Mouse (Mus musculus) bone marrow macrophage, adult 2 months (primary cell): ENCODE measurements at regions not wholly inside any gene's neighbourhood (a gene's known extent, or its start where the extent isn't known, plus 50 kb on each side); places are given as distances from the start of the nearest gene placed in this dataset.
A peak's percentile ranks its signal among the peaks of the same experiment; 100 is the strongest.

Source experiments
- H3K27ac ChIP-seq: 2 replicates; pipeline ENCODE4 v1.5.1; 2012; ENCODE audit warnings: low read depth, low read length; ENCODE audit not compliant: insufficient read depth
- H3K4me1 ChIP-seq: 2 replicates; pipeline ENCODE4 v1.6.1; 2012; ENCODE audit warnings: low read length; ENCODE audit not compliant: control insufficient read depth, insufficient read depth
- H3K4me3 ChIP-seq: 2 replicates; pipeline ENCODE4 v1.5.1; 2012; ENCODE audit warnings: mild to moderate bottlenecking, low read length, moderate library complexity; ENCODE audit not compliant: insufficient read depth
- CTCF ChIP-seq: IDR thresholded peaks from 2 replicates; pipeline ENCODE4 v1.5.1; 2012; ENCODE audit warnings: low read depth, mild to moderate bottlenecking, low read length, moderate library complexity
- POLR2A ChIP-seq: IDR thresholded peaks from 2 replicates; pipeline ENCODE4 v1.6.1; 2012; ENCODE audit warnings: mild to moderate bottlenecking, low read depth, low read length, borderline replicate concordance

DNA sequence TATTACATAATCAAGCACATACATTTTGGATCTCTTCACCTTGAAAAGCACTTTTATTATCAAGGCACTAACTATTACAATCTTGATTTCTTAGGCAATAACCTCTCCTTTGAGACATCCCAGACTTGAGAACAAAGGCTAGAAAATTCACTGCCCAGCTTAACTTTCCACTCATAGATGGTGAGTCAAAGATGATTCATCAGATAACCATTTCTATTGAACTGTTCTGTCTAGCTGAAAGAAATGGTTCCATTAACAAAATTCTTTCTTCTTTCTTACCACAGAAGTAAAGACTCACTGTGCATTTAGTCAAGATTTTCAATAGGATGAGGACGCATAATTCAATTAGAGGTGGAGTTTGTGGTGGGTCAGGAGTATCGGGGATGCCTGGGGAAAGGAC, 98.0 kb downstream of the Erv3 start:
- TF ChIP-seq CTCF: no peak
- Histone ChIP-seq H3K4me1 (peaks cover 3% of the 10 kb centered on the region; the same call in 1 of the 2 replicates), H3K27ac (no peak overlapping the region), H3K4me3 (no peak overlapping the region)

DNA sequence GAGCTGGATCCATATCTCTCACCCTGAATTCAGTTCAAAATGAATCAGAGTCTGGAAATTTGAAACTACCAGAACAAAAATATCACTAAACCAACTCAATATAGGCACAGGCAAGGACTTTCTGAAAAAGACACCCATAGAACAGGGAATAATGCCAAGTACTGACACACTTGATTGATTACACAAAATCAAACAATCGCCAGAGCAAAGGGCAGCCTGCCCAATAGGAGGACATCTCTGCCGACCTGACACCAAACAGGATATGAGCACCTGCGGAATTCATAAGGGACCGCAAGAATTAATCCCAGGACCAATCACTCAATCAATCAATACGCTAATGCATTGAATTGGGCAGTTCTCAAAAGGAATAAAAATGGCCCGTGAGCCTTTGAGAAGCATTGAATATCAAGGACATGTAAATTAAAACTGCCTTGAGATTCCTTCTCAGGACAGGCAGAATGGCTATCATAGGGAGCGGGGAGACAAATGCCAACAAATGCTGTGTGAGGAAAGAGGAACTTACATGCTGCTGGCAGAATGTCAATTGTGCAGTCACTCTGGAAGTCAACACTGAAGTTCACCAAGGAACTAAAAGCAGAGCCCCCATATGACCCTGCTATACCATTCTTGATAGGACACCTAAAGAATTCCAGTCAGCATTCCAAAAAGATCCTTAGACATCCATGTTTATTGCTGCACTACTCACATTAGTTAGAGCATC, 102.2 kb downstream of the Erv3 start:
- Histone ChIP-seq H3K4me3 (no peak overlapping the region), H3K27ac (peak overlapping the region; percentile 17; the same call in 1 of the 2 replicates), H3K4me1 (peaks cover 3% of the 10 kb centered on the region; the same call in 1 of the 2 replicates)
- no peak for TF ChIP-seq CTCF
- TF ChIP-seq POLR2A: no peak

DNA sequence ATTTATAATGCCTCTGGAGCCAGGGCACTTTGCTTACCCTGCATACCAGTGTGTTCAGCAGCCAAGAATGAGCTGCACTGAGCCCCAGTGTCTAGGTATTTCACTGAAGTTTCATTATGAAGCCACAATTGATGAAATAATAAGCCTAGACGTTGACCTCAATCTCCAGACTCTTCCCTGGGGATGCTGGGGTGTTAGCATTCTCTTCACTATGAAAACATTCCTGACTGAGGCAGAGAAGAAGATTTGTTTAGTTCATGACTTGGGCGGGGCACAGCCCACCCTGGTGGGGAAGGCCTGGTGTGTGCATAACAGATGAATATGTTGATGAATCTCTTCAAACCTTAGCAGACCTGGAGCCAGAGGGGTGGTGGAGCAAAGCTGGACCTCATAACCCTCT, 104.4 kb downstream of the Erv3 start:
- Histone ChIP-seq H3K4me3 (no peak overlapping the region), H3K27ac (no peak overlapping the region)
- TF ChIP-seq POLR2A (no peak), CTCF (no peak)

GRCm38 (mm10) chr2:131753436-131753835, 106.1 kb downstream of the Erv3 start:
- no peak for TF ChIP-seq CTCF
- Histone ChIP-seq H3K27ac (no peak overlapping the region), H3K4me1 (peaks cover 3% of the 10 kb centered on the region; the same call in 1 of the 2 replicates), H3K4me3 (no peak overlapping the region)

More for the DNA sequence above, 104.4 kb downstream of the Erv3 start:
- H3K4me1 ChIP-seq: peaks cover 3% of the 10 kb centered on the region; the same call in 1 of the 2 replicates

- TF ChIP-seq CTCF (no peak), POLR2A (no peak)
- H3K4me3 ChIP-seq: no peak overlapping the region
- H3K27ac ChIP-seq: no peak overlapping the region
- H3K4me1 ChIP-seq: no peaks in the 10 kb centered on the region
Observed at GRCm38 (mm10) chr2:131750679-131751078, 108.9 kb downstream of the Erv3 start.

- H3K4me3 ChIP-seq: no peak overlapping the region
- no peak overlapping the region for H3K27ac ChIP-seq
- no peak for TF ChIP-seq POLR2A
- no peak for TF ChIP-seq CTCF
- no peaks in the 10 kb centered on the region for H3K4me1 ChIP-seq
Observed at GRCm38 (mm10) chr2:131750206-131750605, 109.3 kb downstream of the Erv3 start.

DNA sequence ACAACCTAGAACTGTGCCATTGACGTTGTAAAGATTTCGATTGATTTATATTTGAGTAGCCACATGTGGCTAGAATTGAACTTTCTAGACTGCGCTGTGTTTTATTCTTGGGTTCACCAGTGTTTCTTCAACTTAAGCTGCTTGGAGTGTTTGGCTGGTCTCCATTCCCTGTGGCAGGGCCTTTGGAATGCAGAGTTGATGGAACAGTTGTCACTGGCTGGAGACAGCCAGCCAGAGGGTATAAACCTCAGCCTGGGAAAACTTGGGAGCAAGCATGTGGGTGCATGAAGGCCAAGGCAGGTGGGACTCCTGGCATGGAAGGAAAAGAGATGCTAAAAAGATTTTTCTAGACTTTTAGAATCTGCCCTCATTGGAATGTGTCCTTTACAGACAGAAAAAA, 109.8 kb downstream of the Erv3 start:
- H3K27ac ChIP-seq: no peak overlapping the region
- TF ChIP-seq CTCF: no peak
- no peaks in the 10 kb centered on the region for H3K4me1 ChIP-seq
- no peak overlapping the region for H3K4me3 ChIP-seq

- TF ChIP-seq POLR2A (no peak), CTCF (no peak)
- no peaks in the 10 kb centered on the region for H3K4me1 ChIP-seq
- H3K27ac ChIP-seq: no peak overlapping the region
- H3K4me3 ChIP-seq: no peak overlapping the region
Observed at GRCm38 (mm10) chr2:131748791-131749190, 110.8 kb downstream of the Erv3 start.

DNA sequence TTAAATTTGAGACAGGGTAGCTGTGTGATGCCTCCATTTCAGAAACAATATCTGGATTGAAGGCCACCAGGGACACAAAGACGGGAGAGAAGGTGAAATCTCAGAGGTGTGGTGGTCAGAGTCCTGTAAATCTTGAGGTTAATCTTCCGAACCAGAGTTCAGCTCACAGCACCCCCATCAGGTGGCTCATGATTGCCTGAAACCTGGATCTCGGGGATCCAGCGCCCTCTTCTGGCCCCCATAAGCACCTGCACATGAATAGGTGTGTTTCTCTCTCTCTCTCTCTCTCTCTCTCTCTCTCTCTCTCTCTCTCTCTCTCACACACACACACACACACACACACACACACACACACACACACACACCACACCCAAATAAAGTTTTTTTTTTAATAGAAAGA, 111.8 kb downstream of the Erv3 start:
- no peak for TF ChIP-seq CTCF
- TF ChIP-seq POLR2A: no peak
- H3K27ac ChIP-seq: no peak overlapping the region
- no peak overlapping the region for H3K4me3 ChIP-seq
- no peaks in the 10 kb centered on the region for H3K4me1 ChIP-seq

DNA sequence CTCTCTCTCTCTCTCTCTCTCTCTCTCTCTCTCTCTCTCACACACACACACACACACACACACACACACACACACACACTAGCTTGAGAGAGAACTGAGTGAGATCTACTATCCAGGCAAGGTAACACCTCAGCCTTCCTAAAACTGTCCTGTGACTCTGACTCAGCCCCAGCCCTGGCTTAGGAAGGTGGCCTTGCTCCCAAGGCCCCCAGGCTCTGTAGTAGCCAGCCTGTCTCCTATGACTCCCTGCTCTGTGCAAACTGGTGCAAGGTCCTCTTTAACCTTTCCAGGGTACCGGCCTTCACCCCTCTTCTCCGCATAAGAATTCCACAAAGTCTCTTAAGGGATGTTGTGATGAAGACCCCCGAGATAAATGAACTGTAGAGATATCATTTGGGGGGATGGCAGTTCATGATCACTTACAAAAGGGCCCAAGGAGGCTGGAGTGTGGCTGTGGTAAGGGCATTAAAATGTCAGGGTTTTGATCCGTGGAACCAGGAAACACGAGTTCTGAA, 114.1 kb downstream of the Erv3 start:
- TF ChIP-seq CTCF (no peak), POLR2A (no peak)
- no peaks in the 10 kb centered on the region for H3K4me1 ChIP-seq
- no peak overlapping the region for H3K27ac ChIP-seq
- H3K4me3 ChIP-seq: no peak overlapping the region
